Mouse (Mus musculus) limb, embryonic 14.5 days (tissue): Measurements from ENCODE around the gene Vti1a. TPM values are rescaled to one million over a fixed set of nuclear protein-coding genes. Genes with fewer than 3 reads are reported as not detected.
A peak's percentile ranks its signal among the peaks of the same experiment; 100 is the strongest.

Experiments used
- ATAC-seq: fragments of 200-750 bp; cut with Nextera tagmentation; 2 replicates; pipeline ENCODE4 v1.8.0; 2017; ENCODE audit warnings: low read depth, moderate number of reproducible peaks, moderate TSS enrichment; ENCODE audit not compliant: low FRiP score
- DNase-seq: peaks from one replicate; pipeline ENCODE4 v3.0.0-alpha.2; 2015; ENCODE audit warnings: low spot score
- H3K27ac ChIP-seq: fragments of 300-500 bp; sonication (generic); replicated peaks from 2 replicates; pipeline ENCODE4 v1.5.1; 2014; ENCODE audit warnings: low read depth, mild to moderate bottlenecking, low read length, moderate library complexity, mixed read lengths
- H3K27me3 ChIP-seq: fragments of 300-500 bp; sonication (generic); 2 replicates; pipeline ENCODE4 v1.6.1; 2014; ENCODE audit warnings: low read length, mixed read lengths; ENCODE audit not compliant: control insufficient read depth, insufficient read depth
- H3K36me3 ChIP-seq: fragments of 300-500 bp; sonication (generic); 2 replicates; pipeline ENCODE4 v1.6.1; 2014; ENCODE audit warnings: mild to moderate bottlenecking, low read length, moderate library complexity, mixed read lengths; ENCODE audit not compliant: control insufficient read depth, insufficient read depth
- H3K4me1 ChIP-seq: fragments of 300-500 bp; sonication (generic); 2 replicates; pipeline ENCODE4 v1.6.1; 2014; ENCODE audit warnings: antibody characterized with exemption, low read length, mixed read lengths; ENCODE audit not compliant: control insufficient read depth, insufficient read depth
- H3K4me2 ChIP-seq: fragments of 300-500 bp; sonication (generic); replicated peaks from 2 replicates; pipeline ENCODE4 v1.6.1; 2014; ENCODE audit warnings: low read depth, mild to moderate bottlenecking, low read length, moderate library complexity; ENCODE audit not compliant: severe bottlenecking
- H3K4me3 ChIP-seq: fragments of 300-500 bp; sonication (generic); replicated peaks from 2 replicates; pipeline ENCODE4 v1.5.1; 2014; ENCODE audit warnings: low read length
- H3K9ac ChIP-seq: fragments of 300-500 bp; sonication (generic); 2 replicates; pipeline ENCODE4 v1.6.1; 2014; ENCODE audit warnings: mild to moderate bottlenecking, low read depth, low read length, moderate library complexity; ENCODE audit not compliant: severe bottlenecking
- H3K9me3 ChIP-seq: fragments of 300-500 bp; sonication (generic); 2 replicates; pipeline ENCODE4 v1.6.1; 2016; ENCODE audit warnings: low read length; ENCODE audit not compliant: control insufficient read depth
- POLR2A ChIP-seq: fragments of 200-500 bp; IDR thresholded peaks from 2 replicates; pipeline ENCODE4 v1.8.0; 2012; ENCODE audit warnings: inconsistent platforms, mild to moderate bottlenecking, moderate library complexity, borderline replicate concordance; ENCODE audit not compliant: insufficient read depth, insufficient read length; ENCODE audit errors: extremely low read depth
- WGBS: fragments of 180-500 bp; shearing (Covaris S2); extraction: QIAGEN DNeasy Blood & Tissue Kit; methylation state at CpG from one replicate; pipeline ENCODE4 v1.1.7; 2014; 5-methylcytosine and 5-hydroxymethylcytosine counted together
- polyA plus RNA-seq, 2 experiments: library from polyadenylated mRNA; depleted of rRNA in 1 of 2; stranded (reverse) in 1 of 2; unstranded in 1 of 2; fragments of >200 nt; fragmentation: Nextera tagmentation in 1 of 2; extraction: Ambion mirVana in 1 of 2; gene quantifications; 2 replicates each; pipeline versions ENCODE4 v1.2.1 to v1.2.3; 2012 to 2014

Gene Vti1a
- polyA plus RNA-seq, 2 experiments, result 14.7 to 22.8 TPM

GRCm38 (mm10) chr19:55389019-55389418 is 72.9 kb downstream of the Vti1a start:
- H3K9ac ChIP-seq, result no peak overlapping the region
- 57% methylated on average over 10 of the region's 10 CpGs for WGBS
- no peaks in the 10 kb centered on the region for H3K27me3 ChIP-seq
- DNase-seq (no peak), ATAC-seq (peak; percentile 23; the same call in 1 of the 2 replicates)
- H3K27ac ChIP-seq, result no peak overlapping the region
- H3K4me3 ChIP-seq, result no peak overlapping the region
- H3K4me1 ChIP-seq, result 0 out of 2 replicates have a peak, but pooled peaks cover 9% of the 10 kb centered on the region
- no peaks in the 10 kb centered on the region for H3K9me3 ChIP-seq
- H3K36me3 ChIP-seq, result no peaks in the 10 kb centered on the region
- no peak overlapping the region for H3K4me2 ChIP-seq
- no peak for TF ChIP-seq POLR2A

GRCm38 (mm10) chr19:55390323-55390722 is 74.2 kb downstream of the Vti1a start:
- Histone ChIP-seq H3K4me1 (0 out of 2 replicates have a peak, but pooled peaks cover 9% of the 10 kb centered on the region), H3K36me3 (no peaks in the 10 kb centered on the region), H3K9me3 (no peaks in the 10 kb centered on the region), H3K4me3 (no peak overlapping the region), H3K4me2 (no peak overlapping the region), H3K9ac (no peak overlapping the region), H3K27me3 (no peaks in the 10 kb centered on the region), H3K27ac (no peak overlapping the region)
- 63% methylated on average over 11 of the region's 11 CpGs for WGBS
- no peak for DNase-seq
- no peak for TF ChIP-seq POLR2A
- ATAC-seq, result no peak

GRCm38 (mm10) chr19:55401638-55402037 is 85.5 kb downstream of the Vti1a start:
- Histone ChIP-seq H3K27me3 (no peaks in the 10 kb centered on the region), H3K27ac (no peak overlapping the region), H3K9me3 (no peaks in the 10 kb centered on the region), H3K4me1 (no peaks in the 10 kb centered on the region), H3K36me3 (no peaks in the 10 kb centered on the region), H3K4me3 (no peak overlapping the region), H3K9ac (no peak overlapping the region), H3K4me2 (no peak overlapping the region)
- ATAC-seq (no peak), DNase-seq (no peak)
- TF ChIP-seq POLR2A, result no peak
- WGBS, result 80% methylated on average over 11 of the region's 11 CpGs

- DNase-seq (no peak), ATAC-seq (no peak)
- no peaks in the 10 kb centered on the region for H3K9me3 ChIP-seq
- no peak for TF ChIP-seq POLR2A
- H3K9ac ChIP-seq, result no peak overlapping the region
- H3K27me3 ChIP-seq, result no peaks in the 10 kb centered on the region
- WGBS, result 50% methylated on average over 6 of the region's 6 CpGs
- H3K4me3 ChIP-seq, result no peak overlapping the region
- H3K4me2 ChIP-seq, result no peak overlapping the region
- H3K36me3 ChIP-seq, result no peaks in the 10 kb centered on the region
- H3K27ac ChIP-seq, result no peak overlapping the region
- no peaks in the 10 kb centered on the region for H3K4me1 ChIP-seq
These were observed 92.4 kb downstream of the Vti1a start for GRCm38 (mm10) chr19:55408486-55408885.

- Histone ChIP-seq H3K36me3 (no peaks in the 10 kb centered on the region), H3K9ac (no peak overlapping the region), H3K4me2 (no peak overlapping the region), H3K4me3 (no peak overlapping the region), H3K9me3 (no peaks in the 10 kb centered on the region), H3K27me3 (no peaks in the 10 kb centered on the region), H3K27ac (no peak overlapping the region), H3K4me1 (no peaks in the 10 kb centered on the region)
- DNase-seq (no peak), ATAC-seq (no peak)
- TF ChIP-seq POLR2A, result no peak
- WGBS, result 84% methylated on average over 11 of the region's 11 CpGs
These were observed 95.3 kb downstream of the Vti1a start for GRCm38 (mm10) chr19:55411415-55411814.

- no peaks in the 10 kb centered on the region for H3K9me3 ChIP-seq
- no peak overlapping the region for H3K9ac ChIP-seq
- DNase-seq (no peak), ATAC-seq (no peak)
- TF ChIP-seq POLR2A, result no peak
- H3K4me2 ChIP-seq, result no peak overlapping the region
- no peak overlapping the region for H3K27ac ChIP-seq
- no peaks in the 10 kb centered on the region for H3K36me3 ChIP-seq
- no peaks in the 10 kb centered on the region for H3K4me1 ChIP-seq
- no peaks in the 10 kb centered on the region for H3K27me3 ChIP-seq
- H3K4me3 ChIP-seq, result no peak overlapping the region
- 60% methylated on average over 2 of the region's 2 CpGs for WGBS
These were observed 95.8 kb downstream of the Vti1a start for GRCm38 (mm10) chr19:55411894-55412293.
